Mouse (Mus musculus) intestine, embryonic 15.5 days (tissue): ENCODE data around the gene Ankmy2. TPM values are rescaled to one million over a fixed set of nuclear protein-coding genes. Genes with fewer than 3 reads are reported as not detected.

Experiments used
- ATAC-seq: fragments of 200-750 bp; cut with Nextera tagmentation; 2 replicates; pipeline ENCODE4 v1.8.0; 2017; ENCODE audit warnings: moderate TSS enrichment, moderate library complexity
- H3K27ac ChIP-seq: fragments of 300-500 bp; sonication (generic); 2 replicates; pipeline ENCODE4 v1.5.1; 2015; ENCODE audit warnings: mild to moderate bottlenecking, inconsistent platforms
- H3K27me3 ChIP-seq: fragments of 300-500 bp; sonication (generic); replicated peaks from 2 replicates; pipeline ENCODE4 v1.6.1; 2015; ENCODE audit warnings: inconsistent platforms
- H3K36me3 ChIP-seq: fragments of 300-500 bp; sonication (generic); 2 replicates; pipeline ENCODE4 v1.6.1; 2015; ENCODE audit warnings: inconsistent platforms
- H3K4me1 ChIP-seq: fragments of 300-500 bp; sonication (generic); replicated peaks from 2 replicates; pipeline ENCODE4 v1.6.1; 2015; ENCODE audit warnings: inconsistent platforms
- H3K4me2 ChIP-seq: fragments of 300-500 bp; sonication (generic); replicated peaks from 2 replicates; pipeline ENCODE4 v1.6.1; 2015; ENCODE audit warnings: mild to moderate bottlenecking, inconsistent platforms
- H3K4me3 ChIP-seq: fragments of 300-500 bp; sonication (generic); replicated peaks from 2 replicates; pipeline ENCODE4 v1.5.1; 2015; ENCODE audit warnings: inconsistent platforms
- H3K9ac ChIP-seq: fragments of 300-500 bp; sonication (generic); 2 replicates; pipeline ENCODE4 v1.6.1; 2015; ENCODE audit warnings: inconsistent platforms
- H3K9me3 ChIP-seq: fragments of 300-500 bp; sonication (generic); 2 replicates; pipeline ENCODE4 v1.6.1; 2016; ENCODE audit warnings: inconsistent platforms
- WGBS: fragments of 180-500 bp; shearing (Covaris S2); methylation state at CpG from one replicate; pipeline ENCODE4 v1.1.7; 2015; 5-methylcytosine and 5-hydroxymethylcytosine counted together
- polyA plus RNA-seq: library from polyadenylated mRNA; unstranded; fragments of >200 nt; fragmentation: Nextera tagmentation; extraction: Ambion mirVana; gene quantifications from 2 replicates; pipeline ENCODE4 v1.2.1, GENCODE M21; 2015

The Ankmy2 gene
- 35.9 and 37.6 TPM in 2 replicates for polyA plus RNA-seq

DNA sequence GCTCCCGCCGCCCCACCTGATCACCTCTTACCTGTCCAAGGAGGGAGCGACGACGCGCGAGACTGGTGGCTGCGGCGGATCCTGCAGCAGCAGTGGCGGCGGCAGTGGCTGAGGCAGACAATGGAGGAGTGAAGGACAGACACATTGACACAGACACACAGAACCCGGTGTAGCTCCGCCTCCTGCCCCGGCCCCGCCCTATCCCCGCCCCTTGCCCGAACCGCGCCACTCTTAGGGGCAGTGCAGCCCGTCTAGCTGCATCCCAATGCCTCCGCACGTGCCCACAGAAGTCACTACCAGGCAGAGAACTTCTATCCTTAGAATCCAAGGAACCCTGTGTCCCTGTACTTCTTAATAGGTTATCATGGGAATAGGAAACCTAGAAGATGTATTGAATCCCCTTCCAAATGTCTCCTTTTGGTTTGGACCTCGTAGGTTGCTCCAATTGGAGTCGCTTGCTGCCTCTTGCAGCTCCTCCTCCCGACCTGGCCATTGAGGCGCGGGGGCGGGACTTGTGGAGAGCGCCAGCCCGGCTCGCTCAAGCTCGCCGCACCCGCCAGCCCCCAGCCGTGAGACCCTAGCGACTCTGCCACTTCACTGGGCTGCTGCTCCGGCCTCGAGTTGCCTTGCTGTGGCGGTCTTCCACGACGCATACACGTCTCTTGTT is at the start of gene Ankmy2:
Gene Ankmy2, plus strand, starts transcription at position 478 of the 667 bp plus-strand sequence.
- under 1% methylated on average over 42 of the region's 42 CpGs for WGBS

DNA sequence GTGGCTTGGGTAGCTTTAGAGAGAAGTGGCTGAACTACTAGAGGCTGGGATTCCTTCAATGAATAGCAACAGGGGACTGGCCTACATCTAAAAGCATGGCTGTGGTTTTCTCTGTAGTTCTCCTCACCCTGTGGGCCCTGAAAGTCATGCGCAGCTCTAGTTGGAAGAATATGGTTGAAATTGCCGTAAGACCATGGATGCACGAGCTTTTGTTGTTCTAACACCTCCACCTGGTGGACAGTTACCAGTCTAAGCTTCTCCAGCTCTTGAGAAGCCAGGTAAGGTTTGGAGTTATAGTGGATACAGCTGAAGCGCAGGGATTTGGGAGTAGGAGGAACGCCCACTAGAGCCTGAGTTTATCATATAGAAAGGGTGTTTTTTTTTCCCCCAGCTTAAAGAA is 48.5 kb upstream of the Ankmy2 start:
- no peak overlapping the region for H3K9ac ChIP-seq
- no peak overlapping the region for H3K27ac ChIP-seq
- H3K9me3 ChIP-seq = no peaks in the 10 kb centered on the region
- no peaks in the 10 kb centered on the region for H3K4me1 ChIP-seq
- 91% methylated on average over 5 of the region's 5 CpGs for WGBS
- H3K4me3 ChIP-seq = no peak overlapping the region
- no peak overlapping the region for H3K4me2 ChIP-seq
- ATAC-seq = no peak
- H3K36me3 ChIP-seq = peaks cover 38% of the 10 kb centered on the region
- no peaks in the 10 kb centered on the region for H3K27me3 ChIP-seq

More for the DNA sequence above, at the start of gene Ankmy2:
- Histone ChIP-seq H3K4me3 (peak within 1 kb of the TSS; percentile 93), H3K9me3 (no peaks in the 10 kb centered on the region), H3K27me3 (no peaks in the 10 kb centered on the region), H3K4me1 (peaks cover 11% of the 10 kb centered on the region; the same call in 1 of the 2 replicates), H3K4me2 (peak within 1 kb of the TSS; percentile 83), H3K36me3 (no peaks in the 10 kb centered on the region), H3K9ac (peak within 1 kb of the TSS; percentile 92), H3K27ac (peak within 1 kb of the TSS; percentile 96)
- peak; percentile 97 for ATAC-seq

DNA sequence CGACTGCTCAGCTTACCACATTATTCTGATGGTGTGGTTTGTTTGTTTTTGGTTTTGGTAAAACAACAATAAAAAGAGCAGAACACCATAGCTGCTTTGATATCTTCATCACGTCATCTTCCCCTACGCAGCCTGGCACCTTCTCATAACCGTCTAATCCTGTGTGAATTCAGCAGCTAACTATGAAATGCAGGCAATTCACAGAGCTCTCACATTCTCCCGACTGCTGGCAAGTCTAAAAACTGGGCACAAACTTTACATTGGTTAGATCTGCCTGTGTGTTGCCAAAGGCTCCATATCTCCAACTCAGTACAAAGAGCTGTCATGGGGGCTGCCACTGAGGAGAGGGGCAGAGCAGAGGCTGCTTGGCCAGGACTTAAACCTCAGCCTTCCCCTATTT is 46.5 kb upstream of the Ankmy2 start:
- no peak overlapping the region for H3K4me3 ChIP-seq
- no peaks in the 10 kb centered on the region for H3K9me3 ChIP-seq
- H3K4me1 ChIP-seq = no peaks in the 10 kb centered on the region
- H3K27me3 ChIP-seq = no peaks in the 10 kb centered on the region
- no peak overlapping the region for H3K27ac ChIP-seq
- H3K36me3 ChIP-seq = peaks cover 33% of the 10 kb centered on the region
- 90% methylated on average over 5 of the region's 5 CpGs for WGBS
- no peak for ATAC-seq
- no peak overlapping the region for H3K9ac ChIP-seq
- H3K4me2 ChIP-seq = no peak overlapping the region

DNA sequence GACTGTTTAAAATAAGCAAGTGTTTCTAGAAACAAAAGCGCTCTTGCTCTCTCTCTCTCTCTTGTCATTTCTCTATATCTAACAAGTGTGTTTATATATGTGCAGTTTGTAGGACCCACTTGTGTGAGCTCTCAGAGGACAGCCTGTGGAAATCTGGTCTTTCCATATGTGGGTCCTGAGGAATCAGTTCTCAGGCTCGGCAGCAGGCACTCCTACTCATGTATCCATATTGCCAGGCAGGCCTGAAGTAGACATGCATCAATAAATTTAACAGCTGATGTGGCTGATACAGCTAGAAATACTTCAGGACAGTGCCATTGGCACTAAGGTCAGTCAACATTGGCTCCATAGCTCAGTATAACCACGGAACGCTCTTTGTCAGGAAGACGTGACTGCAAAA is 45.8 kb upstream of the Ankmy2 start:
- Histone ChIP-seq H3K27me3 (no peaks in the 10 kb centered on the region), H3K9ac (no peak overlapping the region), H3K9me3 (no peaks in the 10 kb centered on the region), H3K27ac (no peak overlapping the region), H3K4me2 (no peak overlapping the region), H3K4me1 (no peaks in the 10 kb centered on the region), H3K36me3 (peaks cover 33% of the 10 kb centered on the region), H3K4me3 (no peak overlapping the region)
- ATAC-seq = no peak
- WGBS = 79% methylated on average over 5 of the region's 5 CpGs

DNA sequence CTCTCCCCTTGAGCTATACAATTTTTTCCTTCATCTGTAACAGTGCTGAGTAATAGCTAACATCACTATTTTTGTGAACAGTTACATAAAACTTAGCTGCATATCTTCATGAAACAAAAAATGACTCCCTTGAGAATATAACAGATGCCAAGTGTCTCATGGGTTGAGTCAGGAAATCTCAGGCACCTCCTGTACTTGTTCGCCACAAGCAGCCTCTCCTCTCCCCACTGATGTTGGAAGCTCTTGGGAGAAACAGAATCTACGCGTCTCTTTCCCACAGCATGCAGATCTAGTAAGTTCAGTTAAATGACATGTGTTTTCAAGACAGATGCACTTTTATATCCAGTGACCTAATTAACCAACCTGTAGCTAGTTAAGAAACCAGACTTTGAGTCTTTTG is 44.8 kb upstream of the Ankmy2 start:
- H3K9me3 ChIP-seq = no peaks in the 10 kb centered on the region
- no peak overlapping the region for H3K9ac ChIP-seq
- H3K4me2 ChIP-seq = no peak overlapping the region
- H3K27me3 ChIP-seq = no peaks in the 10 kb centered on the region
- no peak overlapping the region for H3K27ac ChIP-seq
- ATAC-seq = no peak
- no peaks in the 10 kb centered on the region for H3K4me1 ChIP-seq
- no peak overlapping the region for H3K4me3 ChIP-seq
- 92% methylated on average over 3 of the region's 3 CpGs for WGBS
- H3K36me3 ChIP-seq = peaks cover 31% of the 10 kb centered on the region

DNA sequence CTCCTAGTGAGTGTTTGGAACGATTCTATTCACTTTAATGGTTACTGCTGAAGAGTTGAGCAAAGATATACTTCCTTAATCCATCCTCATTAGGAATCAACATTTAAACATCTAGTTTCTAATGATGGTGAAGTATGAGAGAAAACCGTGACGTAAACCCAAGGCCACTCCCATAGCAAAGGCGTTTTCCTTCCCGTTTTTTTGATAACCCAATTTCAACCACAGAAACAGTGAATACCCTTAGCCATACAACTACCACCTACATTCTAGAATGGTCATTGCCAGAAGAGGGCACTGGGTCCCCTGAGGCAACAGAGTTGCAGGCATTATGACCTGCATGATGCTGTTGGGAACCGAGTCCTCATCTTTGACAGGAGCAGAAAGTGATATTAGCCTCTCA is 39.8 kb upstream of the Ankmy2 start:
- Histone ChIP-seq H3K27ac (no peak overlapping the region), H3K4me2 (no peak overlapping the region), H3K27me3 (no peaks in the 10 kb centered on the region), H3K9me3 (no peaks in the 10 kb centered on the region), H3K4me3 (no peak overlapping the region), H3K9ac (no peak overlapping the region), H3K36me3 (peaks cover 13% of the 10 kb centered on the region), H3K4me1 (no peaks in the 10 kb centered on the region)
- 90% methylated on average over 6 of the region's 6 CpGs for WGBS
- no peak for ATAC-seq

DNA sequence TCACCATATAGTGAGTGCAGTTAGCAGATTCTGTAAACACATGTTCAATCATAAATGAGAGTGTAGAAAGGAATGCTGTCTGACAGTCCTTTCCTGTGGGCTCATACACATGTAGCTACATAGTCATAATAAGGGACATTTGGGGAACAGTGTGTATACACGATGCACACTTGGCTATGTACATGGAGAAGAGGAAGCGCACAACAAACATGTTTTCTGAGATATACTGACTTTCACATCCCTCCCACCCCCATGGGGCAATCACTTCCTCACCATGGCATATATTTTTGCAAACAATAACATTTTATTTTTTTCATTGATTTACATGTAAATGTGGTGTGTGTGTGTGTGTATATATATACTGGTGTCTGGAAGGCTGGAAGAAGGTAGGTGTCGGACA is 37.7 kb upstream of the Ankmy2 start:
- Histone ChIP-seq H3K9me3 (no peaks in the 10 kb centered on the region), H3K4me3 (no peak overlapping the region), H3K27me3 (no peaks in the 10 kb centered on the region), H3K4me2 (no peak overlapping the region), H3K36me3 (peaks cover 12% of the 10 kb centered on the region; the same call in 1 of the 2 replicates), H3K9ac (no peak overlapping the region), H3K27ac (no peak overlapping the region), H3K4me1 (no peaks in the 10 kb centered on the region)
- no peak for ATAC-seq
- WGBS = 94% methylated on average over 3 of the region's 3 CpGs

DNA sequence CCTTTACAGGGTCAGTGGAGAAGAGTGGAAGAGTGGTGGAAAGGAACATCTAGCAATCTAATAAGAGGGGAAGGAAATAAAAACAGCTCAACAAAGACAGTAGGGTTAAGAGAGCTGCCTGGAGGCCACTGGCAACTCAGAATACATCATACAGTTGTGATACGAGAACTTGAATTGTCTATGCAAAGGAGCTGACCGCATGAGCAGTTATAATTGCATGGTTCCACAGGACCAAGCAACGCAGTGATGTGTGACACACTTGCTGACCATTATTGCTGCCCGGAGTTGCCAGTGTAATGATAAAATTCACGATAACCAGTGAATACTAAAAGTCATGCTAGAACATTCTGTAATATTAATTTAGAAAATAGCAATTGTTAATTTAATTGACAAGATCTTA is 30.9 kb upstream of the Ankmy2 start:
- Histone ChIP-seq H3K36me3 (peaks cover 15% of the 10 kb centered on the region), H3K27ac (no peak overlapping the region), H3K4me2 (no peak overlapping the region), H3K27me3 (no peaks in the 10 kb centered on the region), H3K4me3 (no peak overlapping the region), H3K4me1 (no peaks in the 10 kb centered on the region), H3K9ac (no peak overlapping the region), H3K9me3 (no peaks in the 10 kb centered on the region)
- WGBS = 95% methylated on average over 5 of the region's 5 CpGs
- ATAC-seq = no peak

DNA sequence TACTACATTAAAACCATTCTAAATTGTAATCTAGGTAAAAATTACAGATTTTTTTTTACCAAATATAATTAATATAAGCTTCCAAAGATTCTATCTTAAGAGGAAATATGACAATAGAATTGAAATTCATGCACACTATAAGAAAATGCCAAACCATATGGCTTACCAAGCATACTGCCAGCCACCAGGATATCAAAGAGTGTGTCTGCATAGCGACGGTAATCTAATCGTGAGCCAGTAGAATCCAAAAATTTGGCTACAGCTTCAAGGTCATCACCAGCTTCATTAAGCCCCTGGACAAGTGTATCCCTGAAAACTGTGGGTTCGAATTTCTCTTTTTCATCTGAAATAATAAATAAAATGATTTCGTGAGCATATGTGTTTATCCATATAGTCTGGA is 27.1 kb upstream of the Ankmy2 start:
- H3K4me1 ChIP-seq = no peaks in the 10 kb centered on the region
- no peak overlapping the region for H3K27ac ChIP-seq
- H3K4me2 ChIP-seq = no peak overlapping the region
- H3K27me3 ChIP-seq = no peaks in the 10 kb centered on the region
- H3K36me3 ChIP-seq = peaks cover 11% of the 10 kb centered on the region; the same call in 1 of the 2 replicates
- H3K9me3 ChIP-seq = no peaks in the 10 kb centered on the region
- H3K9ac ChIP-seq = no peak overlapping the region
- H3K4me3 ChIP-seq = no peak overlapping the region
- no peak for ATAC-seq
- WGBS = 95% methylated on average over 5 of the region's 5 CpGs

DNA sequence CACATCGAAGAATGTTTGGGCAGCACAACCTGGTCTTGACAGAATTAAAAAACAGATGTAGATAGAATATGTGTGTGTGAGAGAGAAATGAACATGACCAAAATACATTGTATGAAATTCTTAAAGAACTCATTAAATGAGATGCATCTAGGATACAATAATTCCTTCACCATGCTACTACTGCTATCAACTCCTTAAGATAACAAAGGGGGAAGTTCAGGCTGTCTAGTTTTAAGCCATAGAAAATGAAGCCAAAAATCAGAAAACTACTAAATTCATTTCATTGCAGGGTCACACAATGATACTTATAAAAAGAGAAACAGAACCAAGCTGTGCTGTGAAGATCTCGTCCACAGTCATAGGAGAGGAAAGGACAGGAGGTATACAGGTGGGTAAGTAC is 24.7 kb upstream of the Ankmy2 start:
- Histone ChIP-seq H3K4me2 (no peak overlapping the region), H3K36me3 (peaks cover 11% of the 10 kb centered on the region; the same call in 1 of the 2 replicates), H3K9ac (no peak overlapping the region), H3K4me1 (no peaks in the 10 kb centered on the region), H3K4me3 (no peak overlapping the region), H3K9me3 (no peaks in the 10 kb centered on the region), H3K27me3 (no peaks in the 10 kb centered on the region), H3K27ac (no peak overlapping the region)
- ATAC-seq = no peak
- WGBS = 89% methylated on average over 2 of the region's 2 CpGs

DNA sequence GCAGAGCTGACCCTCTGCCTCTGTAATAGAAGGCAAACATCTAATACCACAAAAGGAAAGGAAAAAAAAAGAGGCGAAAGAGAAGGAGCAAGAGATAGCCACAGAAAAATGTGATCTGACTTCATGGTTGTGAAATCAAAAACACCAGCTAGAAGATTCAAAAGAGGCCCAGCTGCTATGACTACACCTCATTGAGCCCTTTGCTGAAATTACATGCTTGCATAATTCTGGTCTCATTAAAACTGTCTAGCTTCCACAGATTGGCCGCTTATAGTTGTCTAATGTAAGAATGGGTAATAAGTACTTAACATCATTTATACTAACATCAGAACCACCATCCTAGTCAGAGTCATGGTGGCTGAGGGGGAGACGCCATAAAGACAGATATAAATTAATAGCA is 24.2 kb upstream of the Ankmy2 start:
- Histone ChIP-seq H3K4me3 (no peak overlapping the region), H3K4me2 (no peak overlapping the region)
- WGBS = 88% methylated on average over 3 of the region's 3 CpGs

DNA sequence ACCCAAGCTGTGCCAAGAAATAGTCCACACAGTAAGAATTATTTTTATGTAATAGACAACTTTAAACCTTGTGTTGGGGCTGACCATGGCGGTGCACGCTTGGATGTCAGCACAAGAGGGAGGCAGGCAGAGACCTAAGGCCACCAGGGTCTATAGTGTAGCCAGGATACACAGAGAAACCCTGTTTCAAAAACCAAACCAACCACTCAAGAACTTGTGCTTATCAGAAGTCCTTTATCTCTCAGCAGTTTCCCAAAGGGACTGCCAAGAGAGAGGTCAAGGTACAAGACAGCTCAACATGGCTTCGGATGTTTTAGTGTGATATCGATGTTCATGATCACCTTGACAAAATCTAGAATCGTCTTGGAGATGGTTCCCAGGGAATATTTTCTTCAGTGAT is 23.4 kb upstream of the Ankmy2 start:
- ATAC-seq = peak; percentile 74
- Histone ChIP-seq H3K4me1 (no peaks in the 10 kb centered on the region), H3K9ac (no peak overlapping the region), H3K4me2 (no peak overlapping the region), H3K27me3 (no peaks in the 10 kb centered on the region), H3K36me3 (peaks cover 11% of the 10 kb centered on the region; the same call in 1 of the 2 replicates), H3K27ac (no peak overlapping the region), H3K9me3 (no peaks in the 10 kb centered on the region), H3K4me3 (no peak overlapping the region)
- 85% methylated on average over 5 of the region's 5 CpGs for WGBS

More for the DNA sequence above, 24.2 kb upstream of the Ankmy2 start:
- no peaks in the 10 kb centered on the region for H3K9me3 ChIP-seq
- H3K4me1 ChIP-seq = no peaks in the 10 kb centered on the region
- no peak for ATAC-seq
- no peak overlapping the region for H3K27ac ChIP-seq
- no peak overlapping the region for H3K9ac ChIP-seq
- no peaks in the 10 kb centered on the region for H3K27me3 ChIP-seq
- H3K36me3 ChIP-seq = peaks cover 11% of the 10 kb centered on the region; the same call in 1 of the 2 replicates

DNA sequence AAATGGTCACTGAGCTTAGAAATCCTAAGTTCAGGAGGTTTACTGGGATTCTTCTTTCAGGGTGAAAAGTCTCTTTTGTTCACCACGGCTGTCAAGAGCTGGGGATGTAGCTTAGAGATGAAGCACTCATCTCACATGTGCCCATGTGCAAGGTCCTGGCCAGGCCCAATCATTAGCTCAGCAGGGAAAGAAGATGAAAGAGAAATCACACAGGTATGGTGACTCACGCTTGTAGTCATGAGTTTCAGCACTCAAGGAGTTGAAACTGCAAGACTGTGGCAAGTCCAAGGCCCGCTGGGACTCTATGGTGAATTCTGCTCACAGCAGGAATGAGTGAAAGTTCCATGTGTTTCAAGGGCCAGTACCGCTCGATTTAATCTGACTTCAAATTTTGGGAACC is 22.8 kb upstream of the Ankmy2 start:
- ATAC-seq = peak; percentile 56
- 89% methylated on average over 5 of the region's 5 CpGs for WGBS
- Histone ChIP-seq H3K9ac (no peak overlapping the region), H3K27ac (no peak overlapping the region), H3K9me3 (no peaks in the 10 kb centered on the region), H3K4me1 (no peaks in the 10 kb centered on the region), H3K4me2 (no peak overlapping the region), H3K36me3 (peaks cover 9% of the 10 kb centered on the region; the same call in 1 of the 2 replicates), H3K27me3 (no peaks in the 10 kb centered on the region), H3K4me3 (no peak overlapping the region)
